ENCODE assay signal across 38 mouse cellular contexts in genomic region chr17:86880056-86880455, GRCm38 (mm10). TPM values are rescaled to one million over a fixed set of nuclear protein-coding genes. Genes with fewer than 3 reads are reported as not detected.
DNase-seq lines count a peak whose midpoint lies in the region; ATAC-seq and TF ChIP-seq lines count a peak whose summit lies in the region.
"Had no signal": no experiment of that assay in that cellular context is flagged by ENCODE, and none has a peak within 500 bp of the region (broad histone marks: within the 10 kb centered on the region; RNA-seq: fewer than 3 reads in every experiment).

No protein-coding gene starts in this region.

- no peaks in the 10 kb centered on the region for H3K36me3 ChIP-seq in midbrain, embryonic 15.5 days (replicated peaks)
- no peaks in the 10 kb centered on the region for H3K36me3 ChIP-seq in midbrain, embryonic 16.5 days (ENCODE audit: control insufficient read depth, insufficient read depth, low read length)
- no peaks in the 10 kb centered on the region for H3K36me3 ChIP-seq in forebrain, embryonic 11.5 days (ENCODE audit: control insufficient read depth, insufficient read depth, low read length)
- no peaks in the 10 kb centered on the region for H3K36me3 ChIP-seq in forebrain, postnatal 0 days (ENCODE audit: insufficient read depth)
- H3K36me3 ChIP-seq: embryonic facial prominence, embryonic 10.5 days; embryonic facial prominence, embryonic 15.5 days; hindbrain, embryonic 12.5 days; limb, embryonic 13.5 days; midbrain, embryonic 12.5 days had no signal

- H3K4me3 ChIP-seq in midbrain, embryonic 15.5 days, result no peak overlapping the region
- H3K4me3 ChIP-seq in midbrain, embryonic 16.5 days (ENCODE audit: low read depth, low read length), result no peak overlapping the region
- H3K4me3 ChIP-seq in forebrain, embryonic 11.5 days (ENCODE audit: low read depth, low read length), result no peak overlapping the region
- no peak overlapping the region for H3K4me3 ChIP-seq in forebrain, postnatal 0 days (ENCODE audit: low read depth, low read length)
- H3K4me3 ChIP-seq: embryonic facial prominence, embryonic 10.5 days; embryonic facial prominence, embryonic 15.5 days; hindbrain, embryonic 12.5 days; limb, embryonic 13.5 days; midbrain, embryonic 12.5 days had no signal

- peaks cover 18% of the 10 kb centered on the region; the same call in 1 of the 2 replicates for H3K27me3 ChIP-seq in midbrain, embryonic 15.5 days (replicated peaks)
- H3K27me3 ChIP-seq in midbrain, embryonic 16.5 days (ENCODE audit: control insufficient read depth, insufficient read depth, low read depth, low read length), result 0 out of 2 replicates have a peak, but pooled peaks cover 2% of the 10 kb centered on the region
- H3K27me3 ChIP-seq in forebrain, embryonic 11.5 days (ENCODE audit: control insufficient read depth, insufficient read depth, low read length), result no peaks in the 10 kb centered on the region
- H3K27me3 ChIP-seq in forebrain, postnatal 0 days (ENCODE audit: insufficient read depth, low read length), result no peaks in the 10 kb centered on the region
- H3K27me3 ChIP-seq: embryonic facial prominence, embryonic 15.5 days; limb, embryonic 13.5 days had no signal

- H3K9ac ChIP-seq in midbrain, embryonic 15.5 days, result no peak overlapping the region
- no peak overlapping the region for H3K9ac ChIP-seq in midbrain, embryonic 16.5 days (ENCODE audit: low read depth, low read length)
- no peak overlapping the region for H3K9ac ChIP-seq in forebrain, embryonic 11.5 days (ENCODE audit: low read length)
- no peak overlapping the region for H3K9ac ChIP-seq in forebrain, postnatal 0 days
- H3K9ac ChIP-seq: embryonic facial prominence, embryonic 15.5 days; hindbrain, embryonic 12.5 days; limb, embryonic 13.5 days; midbrain, embryonic 12.5 days had no signal

- WGBS in midbrain, embryonic 15.5 days, result 38% methylated on average over 10 of the region's 10 CpGs
- WGBS in midbrain, embryonic 16.5 days, result 42% methylated on average over 10 of the region's 10 CpGs
- WGBS in forebrain, embryonic 11.5 days, result 54% methylated on average over 10 of the region's 10 CpGs
- WGBS in forebrain, postnatal 0 days, result 16% methylated on average over 10 of the region's 10 CpGs

- peak; percentile 34 for DNase-seq in R1 (ENCODE audit: low read depth, low spot score)
- no peak for DNase-seq in forebrain, embryonic 11.5 days (ENCODE audit: low spot score)
- no peak for DNase-seq in forebrain, postnatal 0 days
- no peak for DNase-seq in layer of hippocampus, adult 18-20 months (ENCODE audit: low spot score in 2 of 2)
- no peak for DNase-seq in heart, adult 11 months
- DNase-seq: adrenal gland, postnatal 25 days; B cell, adult 2 months; cerebellum, adult 18-20 months; gastrocnemius, postnatal 25 days; heart, adult 18-20 months; heart, postnatal 36 days; kidney, adult 9 months; kidney, postnatal 14 days; lung, postnatal 36 days; right cerebral cortex, postnatal 25 days; thymus, postnatal 25 days had no signal

- H3K9me3 ChIP-seq in midbrain, embryonic 15.5 days, result no peaks in the 10 kb centered on the region
- H3K9me3 ChIP-seq in midbrain, embryonic 16.5 days (replicated peaks; ENCODE audit: control insufficient read depth, low read length, poor library complexity, severe bottlenecking), result no peaks in the 10 kb centered on the region
- H3K9me3 ChIP-seq in forebrain, embryonic 11.5 days (ENCODE audit: control insufficient read depth, low read length), result no peaks in the 10 kb centered on the region
- H3K9me3 ChIP-seq in forebrain, postnatal 0 days (ENCODE audit: low read length), result no peaks in the 10 kb centered on the region
- H3K9me3 ChIP-seq: embryonic facial prominence, embryonic 10.5 days; embryonic facial prominence, embryonic 15.5 days; hindbrain, embryonic 12.5 days; limb, embryonic 13.5 days; midbrain, embryonic 12.5 days had no signal

- no peak for ATAC-seq in midbrain, embryonic 15.5 days (replicated peaks)
- no peak for ATAC-seq in midbrain, embryonic 16.5 days
- 0 out of 2 replicates have a peak, but pooled peaks have one; percentile 36 for ATAC-seq in forebrain, embryonic 11.5 days (replicated peaks; ENCODE audit: low FRiP score)
- no peak for ATAC-seq in forebrain, postnatal 0 days
- ATAC-seq: intestine, postnatal 0 days had no signal

- H3K27ac ChIP-seq in midbrain, embryonic 15.5 days, result no peak overlapping the region
- no peak overlapping the region for H3K27ac ChIP-seq in midbrain, embryonic 16.5 days (ENCODE audit: low read length)
- no peak overlapping the region for H3K27ac ChIP-seq in forebrain, embryonic 11.5 days (ENCODE audit: low read depth, low read length)
- no peak overlapping the region for H3K27ac ChIP-seq in forebrain, postnatal 0 days (ENCODE audit: low read depth, low read length)
- H3K27ac ChIP-seq: embryonic facial prominence, embryonic 10.5 days; embryonic facial prominence, embryonic 15.5 days; hindbrain, embryonic 12.5 days; limb, embryonic 13.5 days; midbrain, embryonic 12.5 days; stomach, postnatal 0 days had no signal

- peaks cover 7% of the 10 kb centered on the region; the same call in 1 of the 2 replicates for H3K4me1 ChIP-seq in midbrain, embryonic 15.5 days
- H3K4me1 ChIP-seq in midbrain, embryonic 16.5 days (ENCODE audit: control insufficient read depth, insufficient read depth, low read length), result peaks cover 2% of the 10 kb centered on the region; the same call in 1 of the 2 replicates
- H3K4me1 ChIP-seq in forebrain, embryonic 11.5 days (replicated peaks; ENCODE audit: control insufficient read depth, insufficient read depth, low read length), result 0 out of 2 replicates have a peak, but pooled peaks cover 2% of the 10 kb centered on the region
- no peaks in the 10 kb centered on the region for H3K4me1 ChIP-seq in forebrain, postnatal 0 days (ENCODE audit: insufficient read depth)
- H3K4me1 ChIP-seq: embryonic facial prominence, embryonic 10.5 days; embryonic facial prominence, embryonic 15.5 days; limb, embryonic 13.5 days had no signal

- peak overlapping the region; percentile 21; the same call in 1 of the 2 replicates for H3K4me2 ChIP-seq in midbrain, embryonic 15.5 days
- H3K4me2 ChIP-seq in midbrain, embryonic 16.5 days (ENCODE audit: low read length), result no peak overlapping the region
- H3K4me2 ChIP-seq in forebrain, embryonic 11.5 days (ENCODE audit: low read depth, low read length, severe bottlenecking), result no peak overlapping the region
- peak overlapping the region; percentile 8; the same call in 1 of the 2 replicates for H3K4me2 ChIP-seq in forebrain, postnatal 0 days (ENCODE audit: low read depth)
- H3K4me2 ChIP-seq: embryonic facial prominence, embryonic 15.5 days; heart, embryonic 11.5 days; hindbrain, embryonic 12.5 days; limb, embryonic 13.5 days; liver, embryonic 11.5 days; midbrain, embryonic 12.5 days had no signal

- TF ChIP-seq CTCF in forebrain, postnatal 0 days (IDR thresholded peaks at IDR 0.05; ENCODE audit: low read depth), result no peak

RNA-seq across cellular contexts. Expression of gene Tmem247, which starts 37.1 kb away (rescaled TPM):
- not detected in 2 replicates for polyA plus RNA-seq in midbrain, embryonic 15.5 days (2015; fragmentation: Nextera tagmentation; extraction: Ambion mirVana)
- not detected in 2 replicates for polyA plus RNA-seq in midbrain, embryonic 16.5 days (2015; fragmentation: Nextera tagmentation; extraction: Ambion mirVana)
- not detected in 2 replicates for polyA plus RNA-seq in forebrain, embryonic 11.5 days (2014; fragmentation: Nextera tagmentation; extraction: Ambion mirVana)
- total RNA-seq in forebrain, postnatal 0 days (2014; rRNA removed), result not detected in 2 replicates
- not detected in 2 replicates for polyA plus RNA-seq in forebrain, postnatal 0 days (2015; fragmentation: Nextera tagmentation; extraction: Ambion mirVana)
- total RNA-seq in layer of hippocampus, adult 18-20 months (2021), result not detected
- total RNA-seq: adrenal gland, postnatal 25 days; ES-E14; gastrocnemius, adult 18-20 months; gastrocnemius, postnatal 25 days; heart, adult 18-20 months; heart, postnatal 36 days; layer of hippocampus, postnatal 10 days; left cerebral cortex, adult 18-20 months; left cerebral cortex, postnatal 14 days; megakaryocyte, adult 5-6 weeks had no signal
- polyA plus RNA-seq: embryonic facial prominence, embryonic 10.5 days; embryonic facial prominence, embryonic 15.5 days; frontal cortex, adult 2 months; heart, embryonic 11.5 days; heart, embryonic 16.5 days; hindbrain, embryonic 12.5 days; intestine, postnatal 0 days; limb, embryonic 13.5 days; liver, embryonic 11.5 days; liver, embryonic 16.5 days; lung, embryonic 16.5 days; midbrain, embryonic 12.5 days; neural tube, embryonic 11.5 days; stomach, postnatal 0 days had no signal

Comparison
In these comparisons a context has a peak if more than half of its experiments do, and no peak if none do; other contexts are left out.
1. H3K4me2 ChIP-seq: peak in midbrain, embryonic 15.5 days (single experiment) and forebrain, postnatal 0 days (single experiment); none in midbrain, embryonic 16.5 days (single experiment) and forebrain, embryonic 11.5 days (single experiment).